Mouse (Mus musculus) erythroblast, embryonic 14.5 days (primary cell): ENCODE results near the gene Fbxo17.

Experiments
- GATA1 ChIP-seq: IDR thresholded peaks from 2 replicates; pipeline ENCODE4 v1.6.1; 2012; ENCODE audit warnings: low read length, inconsistent platforms, mixed read lengths
- TAL1 ChIP-seq: IDR thresholded peaks from 3 replicates; pipeline ENCODE4 v1.6.1; 2012; ENCODE audit warnings: low read length, inconsistent platforms, mixed read lengths

DNA sequence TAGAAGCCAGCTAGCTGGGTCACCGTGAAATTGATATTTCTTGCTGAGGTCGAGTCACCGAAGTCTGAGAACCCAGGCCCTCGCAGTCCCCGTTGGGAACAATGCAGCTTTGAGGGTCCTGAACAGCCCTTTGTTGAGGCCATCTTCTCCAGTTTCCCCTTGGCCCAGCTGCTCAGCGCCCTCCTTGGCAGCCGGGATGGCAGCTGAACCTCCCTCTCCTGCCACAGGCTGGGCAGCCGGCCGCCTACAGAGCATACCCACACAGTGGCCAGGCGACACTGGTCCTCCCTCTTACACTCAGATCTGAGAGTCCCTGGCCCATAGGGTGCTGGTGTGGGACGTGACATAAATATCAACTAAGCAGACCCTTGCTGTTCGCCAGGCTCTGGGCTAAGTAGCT, 57.6 kb downstream of the Fbxo17 start:
- TF ChIP-seq TAL1: no peak
- TF ChIP-seq GATA1: no peak
